Mouse (Mus musculus): ENCODE measurements at regions not wholly inside any gene's neighbourhood (a gene's known extent, or its start where the extent isn't known, plus 50 kb on each side); places are given as distances from the start of the nearest gene placed in this dataset.
A peak's percentile ranks its signal among the peaks of the same experiment; 100 is the strongest.

- TF ChIP-seq CTCF (conservative IDR thresholded peaks at IDR 0.05; ENCODE audit: insufficient read depth, insufficient read length, low read depth, low read length), result peak; percentile 98
- no peak for TF ChIP-seq POLR2A (IDR thresholded peaks at IDR 0.05; ENCODE audit: low read depth, low read length)
These were observed 383.2 kb downstream of the Sox9 start for GRCm38 (mm10) chr11:113165069-113165795.

All from kidney, adult 2 months (tissue).